Mouse (Mus musculus): Measurements from ENCODE around the gene Pnpla1. TPM values are rescaled to one million over a fixed set of nuclear protein-coding genes. Genes with fewer than 3 reads are reported as not detected.

The Pnpla1 gene
- total RNA-seq, 2 experiments from 2014 or later = not detected

GRCm38 (mm10) chr17:28913940-28914339 lies 55.7 kb downstream of the Pnpla1 start:
- intact Hi-C loops (cut with DNase I) = no loop called here
- DNase-seq = no peak

DNA sequence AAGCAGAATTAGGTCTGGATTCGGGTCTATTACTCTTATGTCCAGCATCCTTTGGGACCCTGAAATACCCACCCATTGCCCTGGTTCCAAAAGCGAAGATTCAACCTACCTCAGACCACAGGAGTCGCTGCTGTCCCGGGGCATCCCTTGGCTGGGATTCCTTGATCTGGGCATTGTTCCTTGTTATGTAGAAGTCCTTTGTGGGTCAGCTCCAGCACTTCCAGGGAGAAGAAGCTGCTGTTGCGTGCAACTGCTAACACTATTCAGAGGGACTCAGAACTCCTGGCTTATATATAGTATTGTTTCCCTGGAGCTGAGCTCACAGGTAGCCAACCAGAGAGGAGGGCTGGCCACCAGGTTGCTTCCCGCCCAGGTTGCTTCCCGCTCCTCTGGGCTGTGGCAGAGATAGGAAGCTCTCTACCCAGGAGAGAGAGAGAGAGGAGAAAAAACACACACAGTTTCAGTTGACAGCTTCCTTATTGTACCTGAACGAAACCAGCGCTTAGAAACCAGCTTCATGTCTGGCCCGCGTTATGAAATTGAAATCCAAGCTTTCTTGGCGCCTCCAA lies 56.9 kb downstream of the Pnpla1 start, which contains the start of gene 4930539E08Rik:
4930539E08Rik (minus strand) TSS at position 265 of the 569 bp plus-strand sequence.
- intact Hi-C loops (cut with DNase I) = no loop called here

GRCm38 (mm10) chr17:28916520-28916919 lies 58.3 kb downstream of the Pnpla1 start:
- no peak for DNase-seq
- intact Hi-C loops (cut with DNase I) = no loop called here

More for the DNA sequence above, 56.9 kb downstream of the Pnpla1 start, which contains the start of gene 4930539E08Rik:
- DNase-seq = no peak

DNA sequence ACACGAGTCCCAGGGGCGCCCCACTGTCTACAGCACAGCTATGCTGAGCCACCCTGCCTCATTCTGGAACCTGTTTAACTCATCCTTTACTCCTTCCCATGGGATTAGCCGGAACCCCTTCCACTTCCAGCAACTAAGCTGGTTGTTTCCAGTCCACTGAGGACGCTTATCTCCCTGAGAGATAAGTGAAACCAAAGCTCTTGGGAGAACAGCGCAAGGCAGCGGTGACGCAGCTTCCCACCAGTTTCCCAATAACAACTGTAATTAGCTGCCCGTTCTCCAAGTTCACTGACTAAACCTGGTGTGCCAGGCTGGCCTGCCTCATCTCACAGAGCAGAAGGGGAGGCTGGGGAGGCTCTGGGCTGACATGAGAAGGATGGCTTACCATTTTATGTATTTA lies 62.9 kb downstream of the Pnpla1 start:
- DNase-seq = no peak
- intact Hi-C loops (cut with DNase I) = loop anchor here (5.0 kb wide), 1 partner anchor 144 kb away; no protein-coding TSS in a partner anchor

DNA sequence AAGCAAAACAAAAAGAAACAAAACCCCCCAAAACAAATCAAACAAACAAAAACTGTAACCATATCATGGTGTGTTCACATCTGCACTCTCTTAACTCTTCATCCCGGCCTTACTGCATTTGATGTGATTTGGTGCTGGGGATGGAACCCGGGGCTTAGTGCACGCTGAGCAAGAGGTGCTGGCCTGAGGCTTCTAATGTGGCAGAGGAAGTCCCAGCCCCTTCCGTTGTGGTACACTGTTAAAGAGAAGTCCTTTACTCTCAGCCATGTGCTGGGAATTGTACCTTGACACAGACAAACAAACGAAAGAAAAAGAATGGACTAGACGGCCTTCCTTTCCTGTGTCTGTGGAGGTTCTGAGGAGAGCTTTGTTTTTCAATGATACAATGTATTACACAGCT lies 63.9 kb downstream of the Pnpla1 start:
- no peak for DNase-seq
- intact Hi-C loops (cut with DNase I) = loop anchor here (5.0 kb wide), 1 partner anchor 145 kb away; no protein-coding TSS in a partner anchor

- no peak for DNase-seq
- intact Hi-C loops (cut with DNase I) = loop anchor here (5.0 kb wide), 3 partner anchors 43 to 238 kb away; no protein-coding TSS in a partner anchor
Measured at GRCm38 (mm10) chr17:28924957-28925595, 66.9 kb downstream of the Pnpla1 start.

- peak; percentile 64 to 74 for DNase-seq
- intact Hi-C loops (cut with DNase I) = loop anchor here (2.0 to 5.0 kb wide), 3 partner anchors 44 to 239 kb away; no protein-coding TSS in a partner anchor
Measured at GRCm38 (mm10) chr17:28926380-28926779, 68.2 kb downstream of the Pnpla1 start.

DNA sequence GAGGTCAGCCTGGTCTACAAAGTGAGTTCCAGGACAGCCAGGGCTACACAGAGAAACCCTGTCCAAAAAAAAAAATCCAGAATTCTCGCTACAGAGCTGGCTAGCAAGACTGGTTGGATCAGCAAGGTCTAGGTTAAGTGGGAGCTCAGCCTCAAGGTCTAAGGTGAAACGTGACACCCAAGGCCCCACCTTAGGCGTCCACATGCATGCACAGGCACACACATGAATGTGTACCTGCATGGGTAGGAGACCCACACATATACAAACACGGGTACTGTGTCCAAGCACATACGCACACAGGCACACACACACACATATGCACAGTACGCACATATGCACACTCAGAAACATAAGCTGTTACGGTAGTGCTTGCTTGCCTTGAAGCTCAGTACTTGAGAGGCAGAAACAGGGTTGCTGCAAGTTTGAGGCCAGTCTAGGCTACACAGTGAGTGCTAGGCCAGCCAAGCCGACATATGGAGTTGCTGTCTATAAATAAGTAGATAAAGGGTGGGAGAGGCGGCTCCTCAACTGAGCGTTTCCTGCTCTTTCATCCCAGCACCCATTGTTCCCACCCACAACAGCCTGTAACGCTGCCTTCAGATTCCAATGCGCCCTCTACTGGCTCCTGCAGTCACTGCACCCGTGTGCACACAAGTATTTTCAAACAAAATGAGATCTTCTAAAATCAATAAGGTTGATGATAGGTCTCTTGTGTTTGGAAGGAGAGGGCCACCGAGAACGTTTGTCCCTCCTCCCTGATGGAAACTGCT lies 68.8 kb downstream of the Pnpla1 start:
- DNase-seq = peak; percentile 37 to 40
- intact Hi-C loops (cut with DNase I) = loop anchor here (2.0 to 5.0 kb wide), 3 partner anchors 45 to 240 kb away; no protein-coding TSS in a partner anchor

- no peak for DNase-seq
- intact Hi-C loops (cut with DNase I) = loop anchor here (5.0 kb wide), 2 partner anchors 46 to 241 kb away; no protein-coding TSS in a partner anchor
Measured at GRCm38 (mm10) chr17:28928004-28928403, 69.8 kb downstream of the Pnpla1 start.

DNA sequence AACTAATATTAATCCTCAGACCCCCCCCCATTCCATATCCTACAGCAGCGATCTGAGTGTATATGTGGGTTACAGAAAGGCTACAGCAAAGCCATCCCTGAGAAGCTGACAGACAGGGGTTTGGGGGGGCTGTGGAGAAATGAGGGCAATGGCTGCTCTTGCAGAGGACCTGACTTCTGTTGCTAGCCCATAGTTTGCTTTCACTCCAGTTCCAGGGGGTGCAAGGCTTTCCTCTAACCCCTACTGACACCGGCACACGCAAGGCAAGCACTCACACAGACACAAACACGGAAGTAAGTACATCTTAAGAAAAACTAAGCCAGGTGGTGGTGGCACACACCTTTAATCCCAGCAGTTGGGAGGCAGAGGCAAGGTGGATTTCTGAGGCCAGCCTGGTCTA lies 71.2 kb downstream of the Pnpla1 start:
- intact Hi-C loops (cut with DNase I) = loop anchor here (5.0 kb wide), 2 partner anchors 47 to 242 kb away; no protein-coding TSS in a partner anchor

GRCm38 (mm10) chr17:28930392-28931074 lies 72.3 kb downstream of the Pnpla1 start:
- intact Hi-C loops (cut with DNase I) = no loop called here
- peak; percentile 86 to 93 for DNase-seq

More for the DNA sequence above, 71.2 kb downstream of the Pnpla1 start:
- no peak for DNase-seq

DNA sequence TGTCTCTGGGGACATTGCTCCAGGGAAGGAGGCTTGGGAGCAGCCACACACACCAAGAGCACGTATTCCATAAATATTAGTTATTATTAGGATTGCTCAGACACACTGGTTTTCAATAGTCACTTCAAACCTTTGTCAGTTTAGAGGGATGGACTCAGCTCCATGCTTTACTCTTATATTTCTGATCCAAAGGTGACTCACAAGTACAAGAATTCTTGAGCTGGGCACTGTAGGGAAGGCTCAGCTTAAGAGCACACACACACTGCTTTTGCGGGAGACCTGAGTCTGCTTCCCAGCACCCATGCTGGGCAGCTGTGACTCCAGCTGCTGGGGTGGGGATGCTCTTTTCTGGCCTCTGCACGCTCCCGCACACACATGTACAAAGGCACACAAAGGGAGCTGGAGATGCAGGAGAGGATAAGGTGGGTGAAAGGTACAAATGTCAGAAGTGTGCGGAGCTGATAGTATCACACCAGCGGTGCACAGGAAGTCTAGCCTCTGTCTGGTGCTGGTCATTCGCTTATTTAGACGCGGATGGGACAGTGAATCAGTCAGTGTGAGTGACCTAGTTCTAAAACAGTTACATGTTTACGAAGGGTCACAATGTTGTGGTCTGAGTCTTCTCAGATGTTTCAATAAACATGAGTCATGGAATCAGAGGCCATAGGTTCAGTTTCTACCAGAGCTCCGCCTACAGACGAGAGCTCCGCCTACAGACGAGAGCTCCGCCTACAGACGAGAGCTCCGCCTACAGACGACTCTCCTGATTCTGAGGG lies 73.4 kb downstream of the Pnpla1 start:
- intact Hi-C loops (cut with DNase I) = no loop called here
- DNase-seq = no peak

GRCm38 (mm10) chr17:28932274-28932673 lies 74.1 kb downstream of the Pnpla1 start:
- DNase-seq = no peak
- intact Hi-C loops (cut with DNase I) = no loop called here

GRCm38 (mm10) chr17:28934120-28934916 lies 76.1 kb downstream of the Pnpla1 start:
- DNase-seq = no peak
- intact Hi-C loops (cut with DNase I) = no loop called here

DNA sequence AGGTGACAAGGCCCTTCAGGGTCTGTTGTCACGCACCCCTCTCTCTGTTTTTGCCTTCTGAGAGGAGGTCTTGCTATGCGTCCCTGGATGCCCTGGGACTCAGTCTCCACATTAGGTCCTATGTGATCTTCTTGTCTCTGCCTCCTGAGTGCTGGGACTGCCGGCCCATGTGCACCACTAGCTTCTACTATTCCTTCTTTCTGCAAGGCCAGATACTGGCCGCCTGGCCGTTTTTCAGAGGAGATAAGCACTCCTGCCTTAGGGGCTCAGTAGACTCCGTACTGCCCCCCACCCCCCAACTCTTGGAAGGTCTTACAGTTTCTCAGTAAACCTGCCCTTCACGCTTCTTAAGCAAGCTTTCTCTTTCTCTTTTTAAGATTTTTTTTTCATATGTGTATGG lies 77.9 kb downstream of the Pnpla1 start:
- DNase-seq = no peak
- intact Hi-C loops (cut with DNase I) = no loop called here

DNA sequence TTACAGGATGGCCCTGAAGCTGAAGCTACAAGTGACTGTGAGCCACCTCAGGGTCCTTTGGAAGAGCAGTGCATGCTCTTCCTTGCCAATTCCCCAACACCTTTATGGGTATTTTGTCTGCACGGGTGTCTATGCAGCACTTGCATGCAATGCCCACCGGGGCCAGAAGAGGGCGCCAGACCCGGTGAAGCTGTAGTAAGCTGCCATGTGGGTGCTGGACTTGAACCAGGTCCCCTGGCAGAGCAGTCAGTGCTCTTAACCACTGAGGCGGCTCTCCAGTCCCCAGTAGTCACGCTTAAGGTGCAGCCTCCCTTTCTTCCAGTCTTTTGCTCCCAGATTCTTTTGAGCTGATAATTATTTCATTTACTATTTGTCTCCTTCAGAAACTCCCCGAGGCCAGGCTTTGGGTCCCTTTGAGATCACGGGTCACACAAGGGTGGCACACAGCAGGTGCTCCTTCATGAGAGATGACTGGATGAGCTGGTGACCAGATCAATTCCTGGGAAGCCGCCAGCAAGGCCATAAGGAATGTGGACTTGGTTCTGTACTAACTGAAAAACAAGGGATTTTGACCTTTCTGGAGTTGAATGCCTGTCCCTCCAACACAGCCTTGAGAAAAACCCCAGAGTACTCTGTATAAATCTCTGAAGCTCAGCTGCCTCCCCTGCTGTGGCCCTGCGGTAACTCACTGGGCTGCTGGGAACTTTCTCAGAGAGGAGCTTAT lies 78.6 kb downstream of the Pnpla1 start:
- peak in 1 of 2 experiments; percentile 27 for DNase-seq
- intact Hi-C loops (cut with DNase I) = no loop called here
